Mouse (Mus musculus): ENCODE measurements around the gene Rpf1. TPM values are rescaled to one million over a fixed set of nuclear protein-coding genes. Genes with fewer than 3 reads are reported as not detected.
A peak's percentile ranks its signal among the peaks of the same experiment; 100 is the strongest.

Gene Rpf1
- polyA plus RNA-seq, 1 experiment from 2014 or later = 81.5 TPM

DNA sequence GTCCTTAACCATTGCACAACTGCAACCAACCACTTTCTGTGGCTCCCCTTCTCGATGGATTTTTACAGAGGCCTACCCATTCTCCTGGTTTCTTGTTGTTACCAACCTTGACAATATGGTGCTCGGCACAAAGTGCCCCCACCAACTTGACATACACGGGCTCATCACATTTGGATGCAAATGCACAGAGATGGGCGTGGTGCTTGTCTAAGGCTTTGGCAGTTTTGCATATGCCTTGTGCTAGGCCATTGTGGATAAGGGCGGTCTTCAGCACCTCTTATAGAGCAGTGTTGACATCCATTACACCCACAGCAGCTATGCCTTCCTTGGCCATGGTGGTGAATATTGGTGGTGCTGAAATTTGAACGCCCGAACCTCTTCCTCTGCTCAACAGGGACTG is 41.7 kb upstream of the Rpf1 start:
- ATAC-seq (ENCODE audit: low FRiP score) (no peak), DNase-seq (ENCODE audit: low spot score, missing footprints) (no peak)
- no peaks in the 10 kb centered on the region for H3K36me3 ChIP-seq (ENCODE audit: control insufficient read depth, insufficient read depth, low read length)
- H3K4me1 ChIP-seq (ENCODE audit: control insufficient read depth, insufficient read depth, low read length) = peaks cover 2% of the 10 kb centered on the region; the same call in 1 of the 2 replicates
- no peaks in the 10 kb centered on the region for H3K9me3 ChIP-seq (ENCODE audit: control insufficient read depth, low read length)
- H3K27me3 ChIP-seq (ENCODE audit: control insufficient read depth, insufficient read depth, low read length) = no peaks in the 10 kb centered on the region
- H3K27ac ChIP-seq (ENCODE audit: low read depth, low read length) = no peak overlapping the region
- H3K4me2 ChIP-seq = no peak overlapping the region
- H3K9ac ChIP-seq (ENCODE audit: low read length) = no peak overlapping the region
- no peak overlapping the region for H3K4me3 ChIP-seq (ENCODE audit: low read depth, low read length)
- WGBS = 85% methylated on average over 7 of the region's 7 CpGs

DNA sequence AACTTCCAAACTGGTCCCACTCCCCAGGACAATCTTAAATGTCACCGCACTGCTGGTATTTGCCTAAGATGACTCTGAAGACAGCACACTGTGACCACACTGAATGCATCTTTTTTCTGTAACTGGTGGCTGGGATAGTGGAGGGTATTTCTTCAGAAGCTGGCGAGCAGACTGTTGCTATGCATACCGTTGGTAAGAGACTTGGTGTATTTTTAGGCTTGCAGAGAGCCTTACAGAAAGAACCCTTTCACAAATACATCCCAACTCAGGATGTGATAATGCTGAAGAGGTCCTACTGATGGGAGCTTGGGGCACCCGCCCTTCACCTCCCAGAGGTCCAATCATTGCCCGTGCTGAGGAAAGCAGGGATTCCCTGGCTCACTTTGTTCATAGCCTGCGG is 36.3 kb upstream of the Rpf1 start:
- DNase-seq (ENCODE audit: low spot score, missing footprints) = no peak
- Histone ChIP-seq H3K4me3 (ENCODE audit: low read depth, low read length) (no peak overlapping the region), H3K27ac (ENCODE audit: low read depth, low read length) (no peak overlapping the region), H3K9me3 (ENCODE audit: control insufficient read depth, low read length) (no peaks in the 10 kb centered on the region), H3K27me3 (ENCODE audit: control insufficient read depth, insufficient read depth, low read length) (no peaks in the 10 kb centered on the region), H3K4me1 (ENCODE audit: control insufficient read depth, insufficient read depth, low read length) (no peaks in the 10 kb centered on the region), H3K9ac (ENCODE audit: low read length) (no peak overlapping the region), H3K36me3 (ENCODE audit: control insufficient read depth, insufficient read depth, low read length) (no peaks in the 10 kb centered on the region), H3K4me2 (no peak overlapping the region)
- ATAC-seq (ENCODE audit: low FRiP score) = no peak
- 88% methylated on average over 6 of the region's 6 CpGs for WGBS

- Histone ChIP-seq H3K36me3 (ENCODE audit: control insufficient read depth, insufficient read depth, low read length) (no peaks in the 10 kb centered on the region), H3K27ac (ENCODE audit: low read depth, low read length) (no peak overlapping the region), H3K4me1 (ENCODE audit: control insufficient read depth, insufficient read depth, low read length) (no peaks in the 10 kb centered on the region), H3K4me2 (no peak overlapping the region), H3K9me3 (ENCODE audit: control insufficient read depth, low read length) (no peaks in the 10 kb centered on the region), H3K9ac (ENCODE audit: low read length) (no peak overlapping the region), H3K4me3 (ENCODE audit: low read depth, low read length) (no peak overlapping the region), H3K27me3 (ENCODE audit: control insufficient read depth, insufficient read depth, low read length) (no peaks in the 10 kb centered on the region)
- WGBS = 62% methylated on average over 1 of the region's 1 CpGs
- ATAC-seq (ENCODE audit: low FRiP score) = no peak
- DNase-seq (ENCODE audit: low spot score, missing footprints) = no peak
Observed at GRCm38 (mm10) chr3:146556567-146556966, 35.3 kb upstream of the Rpf1 start.

- no peak for ATAC-seq (ENCODE audit: low FRiP score)
- H3K27me3 ChIP-seq (ENCODE audit: control insufficient read depth, insufficient read depth, low read length) = no peaks in the 10 kb centered on the region
- no peak overlapping the region for H3K27ac ChIP-seq (ENCODE audit: low read depth, low read length)
- no peaks in the 10 kb centered on the region for H3K9me3 ChIP-seq (ENCODE audit: control insufficient read depth, low read length)
- 90% methylated on average over 7 of the region's 7 CpGs for WGBS
- H3K4me3 ChIP-seq (ENCODE audit: low read depth, low read length) = no peak overlapping the region
- H3K36me3 ChIP-seq (ENCODE audit: control insufficient read depth, insufficient read depth, low read length) = no peaks in the 10 kb centered on the region
- H3K4me2 ChIP-seq = no peak overlapping the region
- no peak for DNase-seq (ENCODE audit: low spot score, missing footprints)
- no peak overlapping the region for H3K9ac ChIP-seq (ENCODE audit: low read length)
- no peaks in the 10 kb centered on the region for H3K4me1 ChIP-seq (ENCODE audit: control insufficient read depth, insufficient read depth, low read length)
Observed at GRCm38 (mm10) chr3:146554816-146555215, 33.6 kb upstream of the Rpf1 start.

DNA sequence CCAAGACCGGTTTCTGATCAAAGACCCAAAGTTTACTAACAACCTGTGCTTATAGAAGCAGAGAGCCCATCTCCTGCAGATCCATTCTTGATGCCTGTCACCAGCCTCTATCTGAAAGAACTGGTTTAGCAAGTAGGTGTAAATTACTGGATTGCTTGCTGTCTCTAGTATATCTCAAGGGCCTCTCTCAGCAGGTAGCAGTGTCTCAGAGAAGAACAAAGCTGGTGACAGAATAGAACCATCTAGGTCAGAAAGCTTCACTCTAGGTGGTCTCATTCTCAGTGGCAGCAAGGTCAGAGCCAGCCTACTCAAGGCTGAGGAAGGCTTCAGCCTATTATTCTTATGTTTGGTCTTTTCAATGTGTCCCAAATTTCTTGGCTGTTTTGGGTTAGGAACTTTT is 22.4 kb upstream of the Rpf1 start:
- Histone ChIP-seq H3K9me3 (ENCODE audit: control insufficient read depth, low read length) (no peaks in the 10 kb centered on the region), H3K27ac (ENCODE audit: low read depth, low read length) (no peak overlapping the region), H3K27me3 (ENCODE audit: control insufficient read depth, insufficient read depth, low read length) (no peaks in the 10 kb centered on the region), H3K36me3 (ENCODE audit: control insufficient read depth, insufficient read depth, low read length) (no peaks in the 10 kb centered on the region), H3K4me2 (no peak overlapping the region), H3K4me1 (ENCODE audit: control insufficient read depth, insufficient read depth, low read length) (no peaks in the 10 kb centered on the region), H3K9ac (ENCODE audit: low read length) (no peak overlapping the region), H3K4me3 (ENCODE audit: low read depth, low read length) (no peak overlapping the region)
- DNase-seq (ENCODE audit: low spot score, missing footprints) = no peak
- WGBS = 43% methylated on average over 1 of the region's 1 CpGs
- no peak for ATAC-seq (ENCODE audit: low FRiP score)

DNA sequence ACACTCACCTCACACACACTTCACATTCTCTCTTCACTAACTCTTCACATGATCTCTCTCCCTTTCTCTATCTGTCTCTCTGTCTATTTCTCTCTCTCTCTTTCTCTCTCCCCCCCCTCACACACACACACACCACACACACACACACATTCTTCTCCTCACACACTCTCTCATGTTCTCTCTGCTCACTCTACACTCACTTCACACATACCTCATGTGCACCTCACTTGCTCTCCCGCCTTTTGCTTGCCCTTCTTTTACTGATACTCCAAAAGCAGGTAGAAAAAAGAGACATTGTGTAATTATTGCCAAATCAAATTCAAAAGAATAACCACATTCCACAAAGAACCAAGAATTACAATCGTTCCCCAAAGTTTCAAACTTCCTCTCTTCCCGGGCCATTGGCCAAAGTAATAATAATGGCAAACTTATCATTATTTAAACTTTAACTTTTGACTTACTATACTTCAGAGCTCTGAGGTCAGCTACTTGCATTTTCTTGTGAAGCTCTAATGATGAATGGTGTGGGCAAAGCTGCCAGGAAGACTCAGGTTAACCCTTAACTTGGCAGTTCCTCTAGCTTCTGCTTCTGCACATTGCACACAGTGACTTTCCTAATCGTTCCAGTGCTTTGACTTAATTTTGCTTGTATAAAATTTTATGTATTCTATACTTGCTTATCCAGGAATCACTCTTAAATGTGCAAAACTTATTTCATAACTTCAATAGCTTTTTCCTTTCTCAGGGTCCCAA is 19.5 kb upstream of the Rpf1 start:
- Histone ChIP-seq H3K4me1 (ENCODE audit: control insufficient read depth, insufficient read depth, low read length) (no peaks in the 10 kb centered on the region), H3K27ac (ENCODE audit: low read depth, low read length) (no peak overlapping the region), H3K9ac (ENCODE audit: low read length) (no peak overlapping the region), H3K4me2 (no peak overlapping the region), H3K27me3 (ENCODE audit: control insufficient read depth, insufficient read depth, low read length) (no peaks in the 10 kb centered on the region), H3K36me3 (ENCODE audit: control insufficient read depth, insufficient read depth, low read length) (no peaks in the 10 kb centered on the region), H3K9me3 (ENCODE audit: control insufficient read depth, low read length) (no peaks in the 10 kb centered on the region), H3K4me3 (ENCODE audit: low read depth, low read length) (no peak overlapping the region)
- DNase-seq (ENCODE audit: low spot score, missing footprints) (no peak), ATAC-seq (ENCODE audit: low FRiP score) (no peak)
- WGBS = 84% methylated on average over 4 of the region's 4 CpGs

DNA sequence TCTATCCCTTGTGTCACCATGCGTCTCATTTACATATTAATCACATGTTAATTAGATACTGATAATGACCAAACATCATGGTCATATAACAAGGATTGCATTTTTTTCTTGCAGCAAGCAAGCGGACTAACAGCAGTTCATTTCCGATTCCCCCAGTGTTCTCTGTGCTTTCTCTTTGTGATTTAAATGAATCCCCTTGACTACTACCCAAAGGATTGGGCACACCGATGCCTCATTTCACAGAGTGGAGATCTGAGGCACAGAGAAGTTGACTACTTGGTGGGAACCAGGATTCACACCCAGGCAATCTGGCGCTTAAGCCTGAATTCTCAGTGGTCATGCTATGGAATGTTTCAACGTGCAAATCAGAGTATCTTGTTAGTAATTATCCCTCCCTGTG is 13.8 kb upstream of the Rpf1 start:
- Histone ChIP-seq H3K9ac (ENCODE audit: low read length) (no peak overlapping the region), H3K4me1 (ENCODE audit: control insufficient read depth, insufficient read depth, low read length) (no peaks in the 10 kb centered on the region), H3K4me3 (ENCODE audit: low read depth, low read length) (no peak overlapping the region), H3K27ac (ENCODE audit: low read depth, low read length) (no peak overlapping the region), H3K36me3 (ENCODE audit: control insufficient read depth, insufficient read depth, low read length) (no peaks in the 10 kb centered on the region), H3K27me3 (ENCODE audit: control insufficient read depth, insufficient read depth, low read length) (no peaks in the 10 kb centered on the region), H3K9me3 (ENCODE audit: control insufficient read depth, low read length) (no peaks in the 10 kb centered on the region), H3K4me2 (no peak overlapping the region)
- DNase-seq (ENCODE audit: low spot score, missing footprints) (no peak), ATAC-seq (ENCODE audit: low FRiP score) (no peak)
- 61% methylated on average over 6 of the region's 6 CpGs for WGBS

GRCm38 (mm10) chr3:146528335-146528734 is 7.1 kb upstream of the Rpf1 start:
- H3K9me3 ChIP-seq (ENCODE audit: control insufficient read depth, low read length) = no peaks in the 10 kb centered on the region
- ATAC-seq (ENCODE audit: low FRiP score) = 0 out of 2 replicates have a peak, but pooled peaks have one; percentile 54

DNA sequence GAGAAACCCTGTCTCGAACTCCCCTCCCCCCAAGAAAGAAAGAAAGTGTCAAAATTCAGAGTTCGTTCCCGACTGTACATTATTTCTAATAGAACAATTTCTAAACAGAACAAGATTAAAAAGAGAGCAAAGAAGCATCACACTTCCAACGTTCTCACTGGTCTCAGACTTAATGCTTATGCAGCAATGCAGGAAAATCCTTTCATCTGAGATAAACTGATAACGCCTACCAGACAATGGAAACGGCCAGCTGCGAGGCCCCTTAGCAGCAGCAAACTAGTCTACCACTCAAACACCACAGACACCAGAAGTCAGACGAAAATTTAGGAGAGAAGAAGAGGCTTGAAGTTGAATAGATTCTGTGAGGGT is 407 bp upstream of the Rpf1 start:
- Histone ChIP-seq H3K9me3 (ENCODE audit: control insufficient read depth, low read length) (no peaks in the 10 kb centered on the region), H3K27ac (ENCODE audit: low read depth, low read length) (peak overlapping the region; percentile 95; the same call in 1 of the 2 replicates), H3K36me3 (ENCODE audit: control insufficient read depth, insufficient read depth, low read length) (peaks cover 6% of the 10 kb centered on the region; the same call in 1 of the 2 replicates), H3K9ac (ENCODE audit: low read length) (peak overlapping the region; percentile 94; the same call in 1 of the 2 replicates), H3K4me1 (ENCODE audit: control insufficient read depth, insufficient read depth, low read length) (peaks cover 2% of the 10 kb centered on the region; the same call in 1 of the 2 replicates), H3K4me3 (ENCODE audit: low read depth, low read length) (peak overlapping the region; percentile 79), H3K4me2 (peak overlapping the region; percentile 67), H3K27me3 (ENCODE audit: control insufficient read depth, insufficient read depth, low read length) (no peaks in the 10 kb centered on the region)
- WGBS = 13% methylated on average over 8 of the region's 8 CpGs
- ATAC-seq (ENCODE audit: low FRiP score) (peak; percentile 9; the same call in 1 of the 2 replicates), DNase-seq (ENCODE audit: low spot score, missing footprints) (no peak)

More at GRCm38 (mm10) chr3:146528335-146528734, 7.1 kb upstream of the Rpf1 start:
- whole genome bisulfite sequencing = 18% methylated on average over 2 of the region's 2 CpGs
- H3K27me3 ChIP-seq (ENCODE audit: control insufficient read depth, insufficient read depth, low read length) = no peaks in the 10 kb centered on the region
- H3K36me3 ChIP-seq (ENCODE audit: control insufficient read depth, insufficient read depth, low read length) = no peaks in the 10 kb centered on the region
- no peak overlapping the region for H3K27ac ChIP-seq (ENCODE audit: low read depth, low read length)
- peaks cover 6% of the 10 kb centered on the region; the same call in 1 of the 2 replicates for H3K4me1 ChIP-seq (ENCODE audit: control insufficient read depth, insufficient read depth, low read length)
- no peak overlapping the region for H3K9ac ChIP-seq (ENCODE audit: low read length)
- no peak overlapping the region for H3K4me3 ChIP-seq (ENCODE audit: low read depth, low read length)
- 0 out of 2 replicates have a peak overlapping the region, but pooled peaks have one; percentile 7 for H3K4me2 ChIP-seq
- DNase-seq (ENCODE audit: low spot score, missing footprints) = no peak
